Comparison of ENCODE assay signal across 23 mouse cellular contexts in genomic region chr19:36116185-36116584, GRCm38 (mm10). TPM values are rescaled to one million over a fixed set of nuclear protein-coding genes. Genes with fewer than 3 reads are reported as not detected.
DNase-seq lines count a peak whose midpoint lies in the region; ATAC-seq and TF ChIP-seq lines count a peak whose summit lies in the region.
"Had no signal": no experiment of that assay in that cellular context is flagged by ENCODE, and none has a peak within 500 bp of the region (broad histone marks: within the 10 kb centered on the region; RNA-seq: fewer than 3 reads in every experiment).

No protein-coding gene starts in this region.

- peak overlapping the region; percentile 91 for H3K9ac ChIP-seq in heart, embryonic 13.5 days
- no peak overlapping the region for H3K9ac ChIP-seq in lung, embryonic 16.5 days (ENCODE audit: low read length)
- H3K9ac ChIP-seq: forebrain, embryonic 12.5 days; hindbrain, embryonic 13.5 days had no signal

- ATAC-seq in heart, embryonic 13.5 days (ENCODE audit: extremely low read depth, insufficient number of reproducible peaks, low FRiP score, low TSS enrichment), result no peak
- ATAC-seq in lung, embryonic 16.5 days (ENCODE audit: low read depth), result no peak
- ATAC-seq in erythroid progenitor cell, adult 5-6 weeks (replicated peaks; ENCODE audit: low FRiP score, poor library complexity, severe bottlenecking), result no peak
- ATAC-seq: inflammation-experienced regulatory T-cells, adult 6 months; Patski had no signal

- peak overlapping the region; percentile 43 for H3ac ChIP-seq in myocyte (ENCODE audit: control insufficient read depth, insufficient read length)

- H3K4me1 ChIP-seq in heart, embryonic 13.5 days, result peaks cover 46% of the 10 kb centered on the region
- H3K4me1 ChIP-seq in lung, embryonic 16.5 days (replicated peaks; ENCODE audit: control insufficient read depth, insufficient read depth, low read length), result peaks cover 11% of the 10 kb centered on the region; the same call in 1 of the 2 replicates
- peaks cover 13% of the 10 kb centered on the region for H3K4me1 ChIP-seq in embryonic fibroblast, embryonic 13.5 days (ENCODE audit: control insufficient read depth, insufficient read depth, low read length)

- H3K27ac ChIP-seq in heart, embryonic 13.5 days (replicated peaks), result peak overlapping the region; percentile 98
- no peak overlapping the region for H3K27ac ChIP-seq in lung, embryonic 16.5 days (ENCODE audit: low read length)
- H3K27ac ChIP-seq in embryonic fibroblast, embryonic 13.5 days (ENCODE audit: insufficient read depth, low read length), result peak overlapping the region; percentile 93
- H3K27ac ChIP-seq: forebrain, embryonic 12.5 days; gastrocnemius, adult 2 months; hindbrain, embryonic 13.5 days; left cerebral cortex, adult 2 months; macrophage had no signal

- TF ChIP-seq CTCF in embryonic fibroblast, embryonic 13.5 days (IDR thresholded peaks at IDR 0.05; ENCODE audit: borderline replicate concordance, insufficient read depth, low read length), result no peak

- H3K27me3 ChIP-seq in heart, embryonic 13.5 days (replicated peaks), result no peaks in the 10 kb centered on the region
- H3K27me3 ChIP-seq in lung, embryonic 16.5 days (ENCODE audit: control insufficient read depth, insufficient read depth, low read depth, low read length), result no peaks in the 10 kb centered on the region
- H3K27me3 ChIP-seq in myocyte (ENCODE audit: control insufficient read depth, insufficient read depth, insufficient read length), result no peaks in the 10 kb centered on the region
- H3K27me3 ChIP-seq: forebrain, embryonic 12.5 days; hindbrain, embryonic 13.5 days; Patski had no signal

- DNase-seq in heart, postnatal 25 days (ENCODE audit: low spot score), result no peak
- DNase-seq in lung, postnatal 10 days, result no peak
- DNase-seq: adrenal gland, postnatal 10 days; cerebellum, adult 9-11 months; gastrocnemius, adult 2 months; kidney, adult 8-10 months; left cerebral cortex, postnatal 4 days; liver; thymus, postnatal 36 days had no signal

- 19% methylated on average over 4 of the region's 4 CpGs for WGBS in heart, embryonic 13.5 days
- WGBS in lung, embryonic 16.5 days, result 61% methylated on average over 4 of the region's 4 CpGs

- peaks cover 43% of the 10 kb centered on the region for H3K79me2 ChIP-seq in myocyte (ENCODE audit: control insufficient read depth, insufficient read depth)

- no peak for TF ChIP-seq POLR2A in embryonic fibroblast, embryonic 13.5 days (IDR thresholded peaks at IDR 0.05; ENCODE audit: low read depth, low read length)
- peak; percentile 50 for TF ChIP-seq POLR2A in myocyte (IDR thresholded peaks at IDR 0.05; ENCODE audit: insufficient read length, low read depth)

- H3K36me3 ChIP-seq in heart, embryonic 13.5 days, result peaks cover 36% of the 10 kb centered on the region
- no peaks in the 10 kb centered on the region for H3K36me3 ChIP-seq in lung, embryonic 16.5 days (ENCODE audit: control insufficient read depth, insufficient read depth, low read length)
- peaks cover 64% of the 10 kb centered on the region for H3K36me3 ChIP-seq in myocyte (ENCODE audit: control insufficient read depth, insufficient read depth)
- H3K36me3 ChIP-seq: forebrain, embryonic 12.5 days; hindbrain, embryonic 13.5 days had no signal

- peak overlapping the region; percentile 68 for H3K4me2 ChIP-seq in heart, embryonic 13.5 days
- peak overlapping the region; percentile 42 for H3K4me2 ChIP-seq in lung, embryonic 16.5 days (ENCODE audit: low read depth, low read length)
- peak overlapping the region; percentile 98 for H3K4me2 ChIP-seq in myocyte (ENCODE audit: low read depth)
- H3K4me2 ChIP-seq: forebrain, embryonic 12.5 days; hindbrain, embryonic 13.5 days; midbrain, embryonic 11.5 days had no signal

- intact Hi-C loops in heart, postnatal 25 days (cut with DNase I), result loop anchor here (5.0 to 10.0 kb wide), 3 partner anchors 51 to 439 kb away; partner anchors contain the start of genes Hectd2 and Pcgf5

- no peaks in the 10 kb centered on the region for H3K9me3 ChIP-seq in heart, embryonic 13.5 days
- no peaks in the 10 kb centered on the region for H3K9me3 ChIP-seq in lung, embryonic 16.5 days (ENCODE audit: control insufficient read depth, low read length)
- H3K9me3 ChIP-seq: forebrain, embryonic 12.5 days; hindbrain, embryonic 13.5 days had no signal

- peak overlapping the region; percentile 62 for H3K4me3 ChIP-seq in heart, embryonic 13.5 days
- no peak overlapping the region for H3K4me3 ChIP-seq in lung, embryonic 16.5 days (ENCODE audit: low read length)
- H3K4me3 ChIP-seq in embryonic fibroblast, embryonic 13.5 days (ENCODE audit: insufficient read depth, low read length), result peak overlapping the region; percentile 12; the same call in 1 of the 2 replicates
- peak overlapping the region; percentile 64 for H3K4me3 ChIP-seq in myocyte
- H3K4me3 ChIP-seq: forebrain, embryonic 12.5 days; gastrocnemius, adult 2 months; hindbrain, embryonic 13.5 days; left cerebral cortex, adult 2 months had no signal

TF ChIP-seq in myocyte, 11 proteins besides CTCF, POLR2A, EP300 and RAD21:
- no peak for TF ChIP-seq CEBPB (IDR thresholded peaks at IDR 0.05; ENCODE audit: insufficient read depth, poor library complexity, severe bottlenecking)
- TF ChIP-seq REST (IDR thresholded peaks at IDR 0.05; ENCODE audit: insufficient read depth, insufficient read length), result no peak
- TF ChIP-seq POLR2AphosphoS2 (IDR thresholded peaks at IDR 0.05; ENCODE audit: insufficient read length, low read depth), result peak; percentile 48

RNA-seq across cellular contexts. Expression of gene Ankrd1, which starts 3.7 kb away (rescaled TPM):
- 394 and 473 TPM in 2 replicates for polyA plus RNA-seq in heart, embryonic 13.5 days (2015; fragmentation: Nextera tagmentation; extraction: Ambion mirVana)
- total RNA-seq in heart, postnatal 25 days (2021), result 100 to 1,000 TPM; 411 to 470 TPM
- 13.6 and 18.1 TPM in 2 replicates for polyA plus RNA-seq in lung, embryonic 16.5 days (2015; fragmentation: Nextera tagmentation; extraction: Ambion mirVana)
- polyA plus RNA-seq in embryonic fibroblast, embryonic 13.5 days (2011; ENCODE audit: insufficient read length, low read depth, missing spikeins), result 30.6 and 110 TPM in 2 replicates
- polyA plus RNA-seq in myocyte (2012; fragmentation: generic; extraction: Trizol), result 310 TPM
- total RNA-seq in erythroid progenitor cell, adult 5-6 weeks (2015; ENCODE audit: low replicate concordance), result not detected in 2 replicates
- total RNA-seq in erythroid progenitor cell, adult 5-6 weeks (2017; ENCODE audit: low replicate concordance), result not detected in 2 replicates
- total RNA-seq: layer of hippocampus, adult 8-10 months; left cerebral cortex, adult 2 months; left cerebral cortex, postnatal 4 days had no signal
- polyA plus RNA-seq: forebrain, embryonic 12.5 days; inflammation-experienced regulatory T-cells, adult 6 months; macrophage; midbrain, embryonic 11.5 days had no signal

RNA-seq across cellular contexts. Expression of gene Rpp30, which starts 32.7 kb away (rescaled TPM):
- polyA plus RNA-seq in heart, embryonic 13.5 days (2015; fragmentation: Nextera tagmentation; extraction: Ambion mirVana), result 50.0 and 50.1 TPM in 2 replicates
- total RNA-seq in heart, postnatal 25 days (2021), result 10 to 100 TPM; 14.3 to 15.7 TPM
- 76.2 and 77.4 TPM in 2 replicates for polyA plus RNA-seq in lung, embryonic 16.5 days (2015; fragmentation: Nextera tagmentation; extraction: Ambion mirVana)
- polyA plus RNA-seq in embryonic fibroblast, embryonic 13.5 days (2011; ENCODE audit: insufficient read length, low read depth, missing spikeins), result 23.8 and 29.5 TPM in 2 replicates
- 17.5 TPM for polyA plus RNA-seq in myocyte (2012; fragmentation: generic; extraction: Trizol)
- total RNA-seq in erythroid progenitor cell, adult 5-6 weeks (2015; ENCODE audit: low replicate concordance), result 35.0 and 36.5 TPM in 2 replicates
- total RNA-seq in erythroid progenitor cell, adult 5-6 weeks (2017; ENCODE audit: low replicate concordance), result 9.8 and 14.8 TPM in 2 replicates

RNA-seq across cellular contexts. Expression of gene Htr7, which starts 58.9 kb away (rescaled TPM):
- 0.11 and 0.12 TPM in 2 replicates for polyA plus RNA-seq in heart, embryonic 13.5 days (2015; fragmentation: Nextera tagmentation; extraction: Ambion mirVana)
- under 1 TPM; 0.47 to 0.59 TPM for total RNA-seq in heart, postnatal 25 days (2021)
- 0.06 and 0.20 TPM in 2 replicates for polyA plus RNA-seq in lung, embryonic 16.5 days (2015; fragmentation: Nextera tagmentation; extraction: Ambion mirVana)
- 0.30 and 0.44 TPM in 2 replicates for polyA plus RNA-seq in embryonic fibroblast, embryonic 13.5 days (2011; ENCODE audit: insufficient read length, low read depth, missing spikeins)
- 0.37 TPM for polyA plus RNA-seq in myocyte (2012; fragmentation: generic; extraction: Trizol)
- total RNA-seq in erythroid progenitor cell, adult 5-6 weeks (2015; ENCODE audit: low replicate concordance), result not detected in 2 replicates
- total RNA-seq in erythroid progenitor cell, adult 5-6 weeks (2017; ENCODE audit: low replicate concordance), result not detected in 2 replicates
- polyA plus RNA-seq: inflammation-experienced regulatory T-cells, adult 6 months; liver, embryonic 16.5 days; Patski had no signal

Comparison
In these comparisons a context has a peak if more than half of its experiments do, and no peak if none do; other contexts are left out.
1. H3K4me2 ChIP-seq: peak in every context shown above with its lines; median percentile 98 in myocyte; 68 in heart, embryonic 13.5 days; 42 in lung, embryonic 16.5 days.